Mouse (Mus musculus) testis, adult 2 months (tissue): Measurements from ENCODE around the gene Olfr827.

Experiments used
- CTCF ChIP-seq: fragments of 200-500 bp; IDR thresholded peaks from 2 replicates; pipeline ENCODE4 v1.5.1; 2012; ENCODE audit warnings: low read depth, mild to moderate bottlenecking, inconsistent platforms, low read length, moderate library complexity; ENCODE audit not compliant: control insufficient read depth, insufficient read depth, insufficient replicate concordance
- POLR2A ChIP-seq: fragments of 200-500 bp; IDR thresholded peaks from 2 replicates; pipeline ENCODE4 v1.6.1; 2012; ENCODE audit warnings: low read depth, mild to moderate bottlenecking, inconsistent platforms, low read length, moderate library complexity; ENCODE audit not compliant: control insufficient read depth

- TF ChIP-seq CTCF (no peak), POLR2A (no peak)
These were observed 30.1 kb upstream of the Olfr827 start for GRCm38 (mm10) chr10:130244271-130244670.
